Mouse (Mus musculus) frontal cortex, adult 2 months (tissue): ENCODE measurements around the gene Slc43a2. TPM values are rescaled to one million over a fixed set of nuclear protein-coding genes. Genes with fewer than 3 reads are reported as not detected.
A peak's percentile ranks its signal among the peaks of the same experiment; 100 is the strongest.
"Not testable (repeated sequence)": the region's sequence is repeated elsewhere in the genome, so short reads cannot be mapped to it uniquely, and the experiment has no call there.

Source experiments
- DNase-seq, 2 experiments: peaks; one replicate each; pipeline ENCODE4 v3.0.0; 2022; ENCODE audit warnings: low spot score in 1 of 2; ENCODE audit errors: extremely low spot score in 1 of 2
- polyA plus RNA-seq: library from polyadenylated mRNA; depleted of rRNA; stranded (reverse); fragments of >200 nt; gene quantifications from 2 replicates; pipeline ENCODE4 v1.2.3, GENCODE M21; 2012

Slc43a2 gene
- polyA plus RNA-seq, 1 experiment: 26.9 TPM

DNA sequence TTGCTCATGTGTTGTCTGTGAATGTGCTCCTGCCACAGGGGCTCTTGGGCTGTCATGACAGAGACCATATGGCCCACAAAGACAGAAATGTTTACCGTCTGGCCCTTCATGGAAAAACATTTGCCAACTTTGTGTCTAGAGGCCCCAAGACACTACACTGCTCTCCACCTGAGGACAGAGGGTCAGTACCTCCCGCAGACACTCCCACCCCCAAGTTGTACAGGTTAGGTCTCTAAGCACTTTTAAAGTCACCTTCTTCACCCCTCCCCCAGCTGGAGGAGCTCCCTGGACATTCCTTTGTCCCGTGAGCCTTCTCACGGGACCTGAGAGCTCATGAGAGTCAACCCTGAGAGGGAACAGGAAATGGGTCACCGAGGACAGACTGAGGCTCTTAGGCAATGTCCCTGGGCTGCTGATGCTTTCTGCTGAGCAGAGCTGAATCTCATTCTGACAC is 18.2 kb downstream of the Slc43a2 start:
- no peak for DNase-seq

DNA sequence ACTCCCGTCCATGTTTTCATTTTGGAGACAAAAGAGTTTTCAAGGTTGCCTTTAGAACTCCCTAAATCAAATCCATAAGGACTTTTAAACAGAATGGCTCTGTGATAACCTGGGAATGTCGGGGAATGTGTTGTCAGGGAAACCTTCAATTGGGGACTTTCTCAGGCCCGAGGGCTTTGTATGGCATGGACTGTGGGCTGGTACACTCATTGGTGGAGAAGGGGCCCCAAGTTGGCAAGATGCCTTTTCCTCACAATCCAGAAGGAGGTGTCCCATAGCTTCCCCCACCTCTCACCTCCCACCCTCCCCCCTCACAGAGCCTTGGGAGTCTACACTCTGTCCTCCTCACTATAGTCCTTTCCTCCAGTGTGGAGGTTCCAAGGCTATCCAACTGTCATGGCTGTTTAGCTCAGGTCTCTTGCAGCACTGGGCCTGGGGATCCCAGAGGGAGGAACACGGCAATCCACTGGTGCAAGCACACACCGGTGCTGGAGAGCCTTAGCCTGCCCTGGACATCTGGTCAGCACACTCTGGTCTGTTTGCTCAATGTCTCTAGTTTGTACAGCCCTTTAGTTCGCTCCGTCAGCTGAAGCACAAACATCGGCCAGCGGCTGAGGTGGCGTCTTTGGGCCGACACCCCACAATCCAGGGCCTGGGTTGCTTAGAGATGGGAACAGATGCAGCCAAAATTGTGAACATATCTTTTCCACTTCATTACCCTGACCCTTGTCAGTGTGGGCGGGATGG is 18.9 kb downstream of the Slc43a2 start:
- DNase-seq: no peak

DNA sequence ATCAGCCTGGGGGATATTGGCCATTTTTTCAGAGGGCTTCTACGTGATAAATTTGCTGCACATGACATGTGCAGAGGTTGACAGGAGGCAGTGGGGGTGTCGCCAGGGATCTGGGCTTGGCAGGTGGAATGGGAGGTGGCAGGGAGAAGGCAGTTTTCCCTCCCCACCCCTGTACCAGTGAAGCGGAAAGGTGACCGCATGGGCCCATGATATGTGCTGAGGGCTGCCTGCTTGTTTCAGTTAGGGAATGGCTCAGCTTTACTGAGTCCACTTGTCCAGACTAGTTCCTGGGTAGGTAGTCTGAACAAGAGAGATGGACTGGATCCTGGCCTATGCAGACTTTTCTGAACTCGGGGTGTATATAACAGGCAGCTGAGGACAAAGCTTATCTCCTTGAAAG is 19.8 kb downstream of the Slc43a2 start:
- no peak for DNase-seq

DNA sequence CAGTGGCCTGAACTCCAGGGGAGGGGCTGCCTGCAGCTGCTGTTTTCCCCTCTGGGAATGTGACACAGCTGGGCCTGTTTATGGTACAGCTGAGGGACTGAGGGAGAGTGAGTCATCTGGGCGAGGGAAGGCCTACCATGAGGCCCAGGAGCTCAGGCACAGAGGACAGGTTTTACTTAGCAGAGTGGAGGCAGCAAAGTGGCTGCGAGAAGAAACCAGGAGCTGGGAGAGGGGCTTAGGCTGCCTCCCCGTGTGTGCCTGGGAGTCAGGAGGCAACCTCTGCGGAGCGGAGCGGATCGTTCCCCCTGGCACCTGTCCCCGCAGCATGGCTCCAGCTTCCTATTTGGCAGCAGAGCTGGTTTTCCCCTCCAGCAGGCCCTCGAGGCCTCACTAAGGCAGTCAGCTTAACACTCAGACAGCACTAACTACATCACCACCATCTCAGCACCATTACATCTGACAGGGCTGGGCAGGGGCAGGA is 20.5 kb downstream of the Slc43a2 start:
- peak in 1 of 2 experiments; percentile 52 for DNase-seq

DNA sequence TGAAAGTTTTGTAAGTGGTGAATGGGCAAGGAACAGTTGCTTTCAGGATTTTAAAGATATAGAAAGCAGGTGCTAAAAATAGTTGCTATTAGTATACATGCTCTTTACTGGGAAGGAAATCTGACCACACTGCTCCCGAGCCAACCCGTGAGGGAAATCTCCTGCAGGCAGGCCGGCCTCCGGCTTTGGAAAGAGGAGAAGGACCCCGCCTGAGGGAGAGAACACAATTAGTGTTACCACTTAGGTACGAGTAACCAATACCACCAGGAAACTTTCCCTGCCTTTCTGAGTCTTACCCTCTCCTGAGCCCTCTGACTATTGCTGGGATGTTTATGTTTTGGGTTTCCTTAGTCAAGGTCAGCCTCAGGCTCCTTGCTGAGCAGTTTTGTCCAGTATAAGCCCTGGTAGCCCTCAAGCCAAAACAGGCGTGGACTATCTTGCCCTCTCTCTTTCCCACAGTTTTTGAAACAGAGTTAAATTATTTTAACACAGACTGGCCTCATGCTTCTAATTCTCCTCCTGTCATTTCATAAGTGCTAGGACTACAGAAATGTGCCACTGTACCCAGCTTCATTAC is 21.5 kb downstream of the Slc43a2 start:
- no peak for DNase-seq

DNA sequence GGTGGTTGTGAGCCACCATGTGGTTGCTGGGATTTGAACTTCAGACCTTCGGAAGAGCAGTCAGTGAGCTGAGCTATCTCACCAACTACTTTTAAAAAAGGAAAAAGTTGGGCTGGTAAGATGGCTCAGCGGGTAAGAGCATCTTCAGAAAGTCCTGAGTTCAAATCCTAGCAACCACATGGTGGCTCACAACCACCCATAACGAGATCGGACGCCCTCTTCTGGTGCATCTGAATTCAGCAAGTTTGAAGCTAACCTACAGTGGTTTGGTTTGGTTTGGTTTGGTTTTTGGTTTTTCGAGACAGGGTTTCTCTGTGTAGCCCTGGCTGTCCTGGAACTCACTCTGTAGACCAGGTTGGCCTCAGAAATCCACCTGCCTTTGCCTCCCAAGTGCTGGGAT is 24.5 kb downstream of the Slc43a2 start:
- not testable (repeated sequence) for DNase-seq

DNA sequence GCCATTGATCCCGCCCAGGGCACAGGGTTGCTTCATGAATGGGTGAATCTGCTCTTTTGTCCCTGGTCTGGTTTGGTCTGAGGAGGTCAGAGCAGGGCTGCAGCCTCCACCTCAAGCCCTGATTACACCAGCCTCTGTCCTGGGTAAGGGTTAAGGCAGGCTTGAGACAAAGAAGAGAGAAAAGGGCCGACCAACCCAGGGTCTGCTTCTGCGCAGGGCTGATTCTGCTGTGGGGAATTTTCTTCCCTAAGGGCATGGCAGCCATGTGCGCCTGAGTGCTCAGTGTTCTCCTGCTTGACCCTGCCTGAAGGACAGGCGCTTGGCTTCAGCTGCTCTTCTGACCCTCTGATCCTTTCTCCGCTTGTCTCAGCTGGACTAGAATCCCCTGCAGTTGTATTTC is 25.6 kb downstream of the Slc43a2 start:
- DNase-seq: no peak

DNA sequence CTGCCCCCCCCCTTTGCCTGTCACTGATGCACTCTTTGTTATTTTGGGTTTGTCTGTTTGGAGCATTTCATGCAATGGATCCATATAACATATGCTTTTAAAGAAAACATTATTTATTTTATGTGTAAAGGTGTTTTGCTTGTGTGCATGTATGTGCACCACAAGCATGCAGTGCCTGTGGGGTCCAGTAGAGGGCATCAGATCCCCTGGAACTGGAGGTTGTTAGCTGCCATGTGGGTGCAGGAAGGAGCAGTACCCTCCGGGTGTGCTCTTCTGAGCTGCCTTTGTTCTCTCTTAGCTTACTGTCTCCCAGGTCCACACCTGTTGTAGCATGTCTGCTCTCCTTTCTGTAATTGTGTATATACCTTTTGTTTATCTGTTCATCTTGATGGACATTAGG is 26.6 kb downstream of the Slc43a2 start:
- DNase-seq: no peak

DNA sequence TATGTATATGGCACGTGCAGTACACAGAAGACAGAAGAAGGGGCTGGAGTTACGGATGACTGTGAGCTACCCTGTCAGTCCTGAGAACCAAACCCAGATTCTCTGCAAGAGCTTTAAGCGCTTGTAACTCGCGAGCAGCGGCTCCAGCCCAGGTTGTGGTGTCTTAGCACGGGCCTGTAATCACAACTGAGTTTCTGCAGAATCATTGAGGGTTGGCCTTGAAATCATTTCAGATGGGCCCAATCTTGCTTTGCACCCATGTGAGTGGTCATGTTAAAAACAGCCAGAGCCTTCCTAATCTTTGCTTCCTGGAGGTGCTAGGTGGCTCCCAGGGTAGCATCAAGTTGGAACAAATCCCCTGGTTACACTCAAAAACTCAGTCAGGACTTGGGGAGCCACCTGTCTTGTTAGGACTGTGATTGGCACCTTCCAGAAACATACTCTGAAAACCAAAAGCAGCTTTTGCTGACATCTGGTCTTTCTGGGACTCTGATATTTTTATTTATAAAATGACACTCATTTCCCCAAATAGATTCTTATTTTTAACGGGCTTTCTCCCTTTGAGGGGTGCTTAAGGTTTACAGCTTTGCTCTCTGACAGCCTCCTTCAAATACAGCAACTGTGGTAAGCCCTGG is 28.5 kb downstream of the Slc43a2 start:
- no peak for DNase-seq

DNA sequence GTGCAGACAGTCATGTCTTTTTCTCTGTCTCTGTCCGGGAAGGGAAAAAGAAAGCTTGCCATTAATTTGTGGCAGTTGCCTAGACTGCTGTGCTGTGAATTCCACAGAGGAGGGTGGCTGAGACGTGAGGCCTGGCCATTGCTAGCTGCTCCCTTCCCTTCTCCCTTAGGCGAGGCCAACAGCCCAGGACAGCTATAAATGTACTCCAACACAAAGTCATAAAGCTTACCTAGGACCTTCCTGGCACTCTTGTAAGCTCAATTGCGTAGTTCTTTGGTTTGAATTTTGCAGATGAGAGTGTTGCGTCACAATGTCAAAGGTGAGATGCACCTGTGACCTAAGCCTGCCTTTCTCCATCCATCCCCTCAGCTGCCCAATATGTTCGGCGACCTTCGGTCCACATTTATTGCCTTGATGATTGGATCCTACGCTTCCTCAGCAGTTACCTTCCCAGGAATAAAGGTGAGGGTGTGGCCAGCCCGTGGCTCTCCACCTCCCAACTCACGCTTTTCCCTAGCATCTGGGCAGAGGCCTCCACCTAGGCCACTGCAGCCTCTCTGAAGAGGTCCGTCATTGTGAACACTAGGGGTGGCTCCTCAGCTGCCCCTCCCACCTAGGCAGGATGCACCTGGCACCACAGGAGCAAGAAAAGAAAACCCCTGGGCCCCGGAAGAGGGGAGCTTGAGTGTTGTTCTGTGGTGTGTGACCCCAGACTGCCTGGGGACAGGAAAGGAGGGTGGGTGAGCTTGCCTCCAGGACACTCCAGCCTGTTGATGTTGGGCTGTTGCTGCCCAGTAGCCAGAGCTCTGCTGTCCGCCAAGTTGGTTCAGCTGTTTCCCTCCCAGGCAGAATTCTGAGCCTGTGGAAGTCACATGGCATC is 29.3 kb downstream of the Slc43a2 start:
- DNase-seq: no peak

DNA sequence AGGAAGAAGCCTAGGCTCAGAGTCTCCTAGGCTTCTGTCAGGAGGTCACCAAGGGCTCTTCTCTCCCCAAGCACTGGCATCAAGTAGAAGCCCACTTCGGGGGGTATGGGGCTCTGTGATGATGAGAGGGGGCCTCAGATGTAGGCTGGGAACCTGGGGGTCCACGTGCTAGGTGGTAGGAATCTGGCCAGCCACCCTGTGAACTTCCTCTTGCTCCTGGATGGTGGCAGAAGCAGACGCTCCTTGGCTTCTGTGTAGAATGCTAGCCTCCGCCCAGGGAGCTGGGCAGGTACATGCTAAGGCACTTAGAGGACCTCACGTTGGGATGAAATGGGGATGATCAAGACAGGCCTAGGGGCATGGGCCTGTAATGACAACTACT is 29.9 kb downstream of the Slc43a2 start:
- DNase-seq: no peak

DNA sequence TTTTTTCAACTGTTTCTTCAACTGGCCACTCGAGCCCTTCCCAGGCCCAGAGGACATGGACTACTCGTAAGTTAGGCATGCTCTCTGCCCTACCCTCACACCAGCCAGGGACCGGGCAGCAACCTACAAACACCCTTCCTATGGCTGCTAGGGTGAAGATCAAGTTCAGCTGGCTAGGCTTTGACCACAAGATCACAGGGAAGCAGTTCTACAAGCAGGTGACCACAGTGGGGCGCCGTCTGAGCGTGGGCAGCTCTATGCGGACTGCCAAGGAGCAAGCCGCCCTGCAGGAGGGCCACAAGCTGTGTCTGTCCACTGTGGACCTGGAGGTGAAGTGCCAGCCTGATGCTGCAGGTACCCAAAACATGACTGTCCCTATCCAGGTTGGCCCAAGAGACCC is 31.3 kb downstream of the Slc43a2 start:
- no peak for DNase-seq

DNA sequence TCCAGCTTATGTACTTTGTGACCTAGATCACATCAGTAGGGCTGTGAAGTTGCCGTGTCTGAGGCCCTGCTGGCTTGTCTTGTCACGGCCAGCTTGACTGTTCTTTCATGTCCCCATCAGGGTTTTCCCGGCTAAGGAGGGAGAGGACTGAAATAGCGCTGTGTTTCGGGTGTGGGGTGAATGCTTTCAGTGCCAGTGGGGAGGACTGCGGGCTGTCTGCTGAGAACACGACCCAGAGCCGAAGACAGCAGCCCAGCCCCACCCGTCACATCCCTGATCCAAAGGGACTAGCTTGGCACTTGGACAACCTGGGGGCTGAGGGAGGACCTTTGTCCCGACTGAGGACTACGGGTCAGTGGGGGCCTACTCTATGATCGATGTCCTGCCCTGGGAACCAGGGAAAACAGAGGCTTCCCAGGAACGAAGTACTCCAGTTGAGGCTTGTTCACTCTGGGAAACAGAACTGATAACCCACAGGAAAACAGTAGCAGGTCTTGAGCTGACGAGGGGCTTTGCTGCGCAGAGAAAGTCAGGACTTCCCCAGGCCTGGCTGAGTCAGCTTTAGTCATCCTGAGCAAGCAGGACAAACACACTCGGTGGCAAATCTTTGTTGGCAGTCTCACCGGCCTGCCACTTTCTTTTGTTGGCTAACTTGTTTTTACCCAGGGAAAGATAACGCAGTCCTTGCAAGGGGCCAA is 32.5 kb downstream of the Slc43a2 start:
- no peak for DNase-seq

DNA sequence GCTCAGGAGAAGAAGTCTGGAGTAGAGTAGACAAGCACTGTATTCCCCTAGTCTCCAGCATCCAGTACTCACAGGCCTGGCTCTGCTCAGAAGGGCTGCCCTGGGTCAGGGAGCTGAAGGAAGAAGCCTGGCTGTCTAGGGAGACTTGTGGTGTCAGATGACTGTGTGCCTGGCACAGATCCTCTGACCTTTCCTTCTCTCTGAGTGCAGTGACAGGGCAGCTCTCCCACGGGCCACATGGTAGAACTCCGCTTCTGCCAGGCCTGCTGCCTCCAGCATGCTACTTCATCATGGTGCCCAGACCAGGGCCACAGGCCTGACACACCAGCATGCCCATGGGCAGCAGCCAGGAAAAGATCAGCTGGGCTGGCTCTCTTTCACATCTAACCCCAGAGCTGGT is 34.4 kb downstream of the Slc43a2 start:
- DNase-seq: no peak

DNA sequence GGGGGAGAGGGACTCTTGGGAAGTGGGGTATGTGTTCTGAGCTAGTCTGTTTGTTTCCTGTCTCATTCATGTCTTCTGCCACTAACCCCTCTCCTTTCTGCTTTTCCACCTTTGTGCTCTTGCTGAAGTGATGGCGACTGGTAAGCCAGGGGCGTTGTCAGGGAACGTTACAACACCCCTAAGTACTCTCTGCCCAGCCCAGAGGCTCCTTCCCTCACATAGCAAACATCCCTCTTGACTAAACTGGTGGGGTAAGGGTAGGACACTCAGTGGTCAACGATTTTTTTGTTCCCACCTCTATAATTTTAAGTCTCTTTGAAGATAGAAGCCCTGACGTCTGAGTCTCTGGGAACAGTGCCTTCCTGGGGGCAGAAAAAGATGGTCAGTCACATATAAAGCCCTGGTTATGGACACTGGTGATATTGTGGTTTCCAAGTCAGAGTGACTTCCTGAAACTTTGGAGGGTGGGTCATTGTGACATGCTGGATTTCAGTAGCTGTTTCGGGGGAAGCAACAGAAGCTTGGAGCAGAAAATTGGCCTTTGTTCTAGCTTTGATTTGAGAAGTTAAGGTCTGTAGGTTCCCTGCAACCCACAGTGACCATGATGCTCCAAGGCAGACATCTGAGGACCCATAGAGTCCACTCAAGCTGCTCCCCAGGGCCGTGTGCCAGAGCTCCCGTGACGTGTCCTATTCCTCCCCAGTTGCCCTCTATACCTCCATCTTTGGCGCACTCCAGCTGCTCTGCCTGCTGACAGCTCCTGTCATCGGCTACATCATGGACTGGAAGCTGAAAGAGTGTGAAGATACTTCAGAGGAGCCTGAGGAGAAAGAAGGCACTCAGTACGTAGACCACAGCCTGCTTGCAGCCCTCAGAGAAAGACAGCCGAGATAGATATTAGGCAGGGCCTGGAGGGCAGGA is 35.0 kb downstream of the Slc43a2 start:
- no peak for DNase-seq

DNA sequence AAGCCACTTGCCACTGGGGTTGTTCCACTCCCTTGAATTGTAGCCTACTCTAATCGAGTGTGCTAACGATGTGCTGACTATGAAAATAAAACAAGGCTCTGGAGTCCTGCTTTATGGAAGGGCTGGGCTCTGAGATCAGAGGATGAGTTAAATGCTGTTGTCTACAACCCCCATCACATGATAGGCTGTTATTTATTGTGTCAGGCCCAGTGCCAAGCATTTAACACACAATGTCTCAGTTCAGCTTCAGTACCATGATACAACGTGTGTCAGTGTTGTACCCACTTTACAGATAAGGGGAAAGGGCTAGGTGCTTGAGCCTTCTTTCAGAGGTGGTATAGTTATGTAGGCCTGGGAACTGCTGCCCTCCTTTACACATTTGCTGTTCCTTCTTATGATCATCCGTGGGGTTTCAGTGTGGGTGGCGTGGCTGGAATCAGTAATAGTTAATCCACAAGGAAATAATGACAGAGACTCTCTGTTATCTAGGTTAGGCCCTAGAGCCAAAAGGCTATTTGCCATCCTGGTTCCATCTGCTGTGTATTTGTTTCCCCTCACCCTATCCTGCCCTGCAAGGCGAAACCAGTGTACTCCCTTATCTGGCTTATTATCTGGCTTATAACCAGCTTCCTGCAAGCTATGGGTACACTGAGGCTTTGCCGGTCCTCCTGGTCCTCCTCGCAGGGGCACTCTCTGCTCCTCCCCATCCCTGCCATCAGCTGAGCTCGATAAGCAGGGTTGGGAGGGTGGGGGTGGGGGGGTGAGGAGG is 36.0 kb downstream of the Slc43a2 start:
- DNase-seq: no peak

DNA sequence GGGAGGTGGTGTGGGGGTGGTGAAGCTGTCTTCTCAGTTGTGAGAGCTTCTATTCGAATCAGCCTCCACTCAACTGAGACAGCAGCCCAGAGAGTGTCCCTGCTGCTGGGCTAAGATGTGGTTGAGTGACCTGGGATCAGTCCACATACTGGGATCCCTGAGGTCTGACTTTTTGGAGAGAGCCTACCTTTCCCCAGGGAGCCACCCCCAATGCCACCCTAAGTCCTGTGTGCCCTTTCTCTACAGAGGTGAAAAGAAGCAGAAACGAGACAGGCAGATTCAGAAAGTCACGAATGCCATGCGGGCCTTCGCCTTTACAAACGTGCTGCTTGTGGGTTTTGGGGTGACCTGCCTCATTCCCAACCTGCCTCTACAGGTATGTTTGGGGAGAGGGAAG is 36.6 kb downstream of the Slc43a2 start:
- no peak for DNase-seq

DNA sequence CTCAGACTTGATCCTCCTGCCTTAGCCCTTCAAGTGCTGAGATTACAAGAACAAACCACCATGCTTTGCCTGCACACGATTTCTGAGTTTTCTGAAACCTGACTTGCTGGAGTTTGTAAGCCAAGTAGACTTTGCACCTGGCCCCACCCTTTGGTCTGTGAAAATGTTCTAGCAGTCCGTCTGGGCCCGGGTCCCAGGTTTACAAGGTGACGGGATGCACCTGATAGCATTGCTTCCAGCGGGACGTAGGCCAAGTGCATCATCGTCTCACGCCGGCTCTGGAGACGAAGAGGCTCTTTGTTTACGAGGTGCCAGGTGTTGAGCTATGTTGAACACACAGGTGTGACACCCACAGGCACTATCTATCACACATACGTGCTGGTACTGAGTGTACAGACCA is 37.5 kb downstream of the Slc43a2 start:
- no peak for DNase-seq
